In the genomic region with DNA sequence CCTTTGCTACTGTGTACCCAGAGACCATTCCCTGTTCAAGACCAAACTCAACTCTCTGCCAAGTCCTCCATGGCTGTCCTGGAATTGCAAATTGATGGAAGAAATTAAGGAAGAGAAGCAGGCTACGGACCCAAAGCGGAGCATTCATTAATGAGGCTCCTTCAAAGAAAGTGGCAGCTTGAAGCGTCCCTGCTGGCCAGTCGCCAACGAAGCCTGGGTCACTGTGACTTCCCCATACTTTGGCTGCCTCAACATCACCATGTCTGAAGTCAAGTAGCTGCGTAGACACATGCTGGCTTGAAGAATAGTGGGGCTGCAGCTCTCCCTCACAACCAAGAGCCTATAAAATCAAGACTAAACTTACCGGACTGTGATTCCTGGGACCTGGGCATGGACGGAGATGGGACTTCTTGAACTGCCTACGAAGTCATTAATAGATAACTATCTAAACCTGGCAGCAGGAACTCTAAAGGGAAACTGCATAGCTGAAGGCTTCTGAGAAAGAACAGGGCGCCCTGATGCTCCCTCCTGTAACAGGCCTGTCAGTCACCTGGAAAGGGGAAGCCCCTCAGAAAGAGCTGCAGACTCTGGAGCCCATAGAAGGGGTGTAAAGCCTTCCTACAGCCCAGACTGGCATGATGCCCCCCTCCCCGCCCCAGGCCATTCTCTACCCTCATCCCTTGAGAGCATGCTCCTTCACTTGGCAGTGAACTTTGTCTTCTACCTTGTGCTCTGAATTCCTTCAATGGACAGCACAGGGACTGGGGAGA, we compare ENCODE assay signal across 17 mouse cellular contexts.
DNase-seq lines count a peak whose midpoint lies in the region; ATAC-seq and TF ChIP-seq lines count a peak whose summit lies in the region.
"Had no signal": no experiment of that assay in that cellular context is flagged by ENCODE, and none has a peak within 500 bp of the region (broad histone marks: within the 10 kb centered on the region; RNA-seq: fewer than 3 reads in every experiment).

No protein-coding gene starts in this region.

- TF ChIP-seq RAD21 in MEL (IDR thresholded peaks at IDR 0.05; ENCODE audit: low read depth, low read length): no peak

- H3K4me2 ChIP-seq in kidney, postnatal 0 days (ENCODE audit: low read length): no peak overlapping the region
- H3K4me2 ChIP-seq: embryonic facial prominence, embryonic 12.5 days; heart, embryonic 12.5 days; intestine, embryonic 15.5 days; liver, embryonic 11.5 days had no signal

- ATAC-seq in kidney, postnatal 0 days (replicated peaks; ENCODE audit: low FRiP score, low read depth): peak; percentile 90
- ATAC-seq: intestine, embryonic 15.5 days; Patski had no signal

- H3K27me3 ChIP-seq in MEL (ENCODE audit: control insufficient read depth in 1 of 2, insufficient read depth in 2 of 2, low read length in 2 of 2): no peaks in the 10 kb centered on the region
- no peaks in the 10 kb centered on the region for H3K27me3 ChIP-seq in kidney, postnatal 0 days (ENCODE audit: insufficient read depth, low read length)
- H3K27me3 ChIP-seq: embryonic facial prominence, embryonic 12.5 days; heart, embryonic 12.5 days; Patski had no signal

- 68% methylated on average over 11 of the region's 11 CpGs for WGBS in kidney, postnatal 0 days

- no peak for TF ChIP-seq CTCF in MEL (IDR thresholded peaks at IDR 0.05 in 2 of 3, conservative IDR thresholded peaks at IDR 0.05 in 1 of 3; ENCODE audit: control insufficient read depth in 1 of 3, insufficient read depth in 1 of 3, low read depth in 2 of 3, low read length in 3 of 3, poor library complexity in 1 of 3, severe bottlenecking in 1 of 3)
- TF ChIP-seq CTCF in kidney, postnatal 0 days (IDR thresholded peaks at IDR 0.05; ENCODE audit: low read depth): no peak

- H3K9me3 ChIP-seq in MEL (replicated peaks; ENCODE audit: insufficient read depth, low read length): no peaks in the 10 kb centered on the region
- H3K9me3 ChIP-seq in kidney, postnatal 0 days (replicated peaks; ENCODE audit: low read length): no peaks in the 10 kb centered on the region
- H3K9me3 ChIP-seq: embryonic facial prominence, embryonic 12.5 days; heart, embryonic 12.5 days; intestine, embryonic 15.5 days had no signal

- no peak for TF ChIP-seq POLR2A in MEL (IDR thresholded peaks at IDR 0.05; ENCODE audit: control insufficient read depth in 1 of 2, insufficient read depth in 1 of 2, low read depth in 1 of 2, low read length in 2 of 2, poor library complexity in 1 of 2)

- no peaks in the 10 kb centered on the region for H3K36me3 ChIP-seq in MEL (ENCODE audit: control insufficient read depth in 1 of 2, insufficient read depth in 2 of 2, low read length in 2 of 2)
- H3K36me3 ChIP-seq in kidney, postnatal 0 days (ENCODE audit: insufficient read depth, low read length): no peaks in the 10 kb centered on the region
- H3K36me3 ChIP-seq: embryonic facial prominence, embryonic 12.5 days; heart, embryonic 12.5 days; intestine, embryonic 15.5 days had no signal

- no peaks in the 10 kb centered on the region for H3K79me2 ChIP-seq in MEL (ENCODE audit: control insufficient read depth, insufficient read depth, low read length, poor library complexity)

- peak; percentile 61 to 65 for DNase-seq in cerebellum, postnatal 10 days
- DNase-seq in cerebellum, adult 9-10 months: no peak
- peak; percentile 39 for DNase-seq in left cerebral cortex, postnatal 4 days
- no peak for DNase-seq in left cerebral cortex, postnatal 25 days (ENCODE audit: low spot score in 2 of 2)
- peak; percentile 2 for DNase-seq in MEL (ENCODE audit: low read depth, low spot score)
- no peak for DNase-seq in kidney, postnatal 0 days (ENCODE audit: low spot score)
- no peak for DNase-seq in urinary bladder, postnatal 4 days (ENCODE audit: low spot score in 2 of 2)
- DNase-seq in c-Kit-positive CD71-positive TER-119-positive erythroid progenitor cells, embryonic 14.5 days (ENCODE audit: low spot score): no peak
- DNase-seq: cerebellum, adult 11 months; gastrocnemius, postnatal 14 days; lung, postnatal 14 days had no signal

- no peak overlapping the region for H3K27ac ChIP-seq in MEL (ENCODE audit: control insufficient read depth, low read depth, low read length)
- peak overlapping the region; percentile 61 for H3K27ac ChIP-seq in kidney, postnatal 0 days
- H3K27ac ChIP-seq: embryonic facial prominence, embryonic 12.5 days; intestine, embryonic 15.5 days had no signal

- intact Hi-C loops in left cerebral cortex, postnatal 4 days (cut with DNase I): no loop called here
- intact Hi-C loops in left cerebral cortex, postnatal 25 days (cut with DNase I): no loop called here

- H3K9ac ChIP-seq in MEL (ENCODE audit: control insufficient read depth, low read depth, low read length, poor library complexity, severe bottlenecking): no peak overlapping the region
- no peak overlapping the region for H3K9ac ChIP-seq in kidney, postnatal 0 days (ENCODE audit: low read depth, low read length)
- H3K9ac ChIP-seq: embryonic facial prominence, embryonic 12.5 days; heart, embryonic 12.5 days; intestine, embryonic 15.5 days had no signal

- H3K4me1 ChIP-seq in MEL (ENCODE audit: control insufficient read depth in 1 of 2, insufficient read depth in 2 of 2, low read length in 2 of 2): no peaks in the 10 kb centered on the region
- H3K4me1 ChIP-seq in kidney, postnatal 0 days (replicated peaks; ENCODE audit: insufficient read depth, low read length): no peaks in the 10 kb centered on the region
- H3K4me1 ChIP-seq: embryonic facial prominence, embryonic 12.5 days; heart, embryonic 12.5 days; intestine, embryonic 15.5 days had no signal

- TF ChIP-seq EP300 in MEL (IDR thresholded peaks at IDR 0.05; ENCODE audit: low read depth in 1 of 2, low read length in 2 of 2): no peak

- no peak overlapping the region for H3K4me3 ChIP-seq in MEL (ENCODE audit: control insufficient read depth in 1 of 2, insufficient read depth in 1 of 2, low read depth in 2 of 2, low read length in 2 of 2)
- no peak overlapping the region for H3K4me3 ChIP-seq in kidney, postnatal 0 days (replicated peaks; ENCODE audit: low read depth, low read length)
- H3K4me3 ChIP-seq: embryonic facial prominence, embryonic 12.5 days; heart, embryonic 12.5 days; intestine, embryonic 15.5 days; myocyte had no signal

TF ChIP-seq in MEL, 35 proteins besides CTCF, POLR2A, EP300 and RAD21:
- no peak for TF ChIP-seq UBTF (IDR thresholded peaks at IDR 0.05; ENCODE audit: borderline replicate concordance, insufficient read depth, low read depth, low read length)

Comparison
In these comparisons a context has a peak if more than half of its experiments do, and no peak if none do; other contexts are left out.
1. DNase-seq: peak in cerebellum, postnatal 10 days (2 of 2), left cerebral cortex, postnatal 4 days (single experiment) and MEL (single experiment); none in cerebellum, adult 9-10 months (single experiment), left cerebral cortex, postnatal 25 days (0 of 2), kidney, postnatal 0 days (single experiment), urinary bladder, postnatal 4 days (0 of 2) and c-Kit-positive CD71-positive TER-119-positive erythroid progenitor cells, embryonic 14.5 days (single experiment).